Mouse (Mus musculus): ENCODE measurements around the gene Tprkb.

Tprkb gene

DNA sequence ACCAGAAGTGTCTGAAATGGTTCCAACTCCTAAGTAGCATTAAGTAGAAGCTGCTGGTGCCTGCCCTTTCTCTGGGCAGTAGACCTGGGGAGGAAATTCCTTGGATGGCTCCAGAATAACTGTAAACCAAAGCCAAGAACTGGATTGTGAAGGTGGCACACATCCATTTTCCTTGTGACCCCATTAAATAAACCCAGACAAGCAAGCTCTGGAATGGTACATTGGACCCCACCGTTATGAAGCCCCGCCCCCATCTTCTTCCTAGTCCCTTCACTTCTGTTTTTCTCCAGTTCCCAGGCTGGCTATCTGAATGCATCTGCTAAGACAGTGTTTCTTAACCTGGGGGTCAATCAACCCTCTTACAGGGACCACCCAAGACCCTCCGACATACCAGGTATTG is at the start of gene Tprkb:
TSS of gene Tprkb (plus strand) at position 279 of the 400 bp plus-strand sequence.
- no peak for DNase-seq (ENCODE audit: low spot score)

DNA sequence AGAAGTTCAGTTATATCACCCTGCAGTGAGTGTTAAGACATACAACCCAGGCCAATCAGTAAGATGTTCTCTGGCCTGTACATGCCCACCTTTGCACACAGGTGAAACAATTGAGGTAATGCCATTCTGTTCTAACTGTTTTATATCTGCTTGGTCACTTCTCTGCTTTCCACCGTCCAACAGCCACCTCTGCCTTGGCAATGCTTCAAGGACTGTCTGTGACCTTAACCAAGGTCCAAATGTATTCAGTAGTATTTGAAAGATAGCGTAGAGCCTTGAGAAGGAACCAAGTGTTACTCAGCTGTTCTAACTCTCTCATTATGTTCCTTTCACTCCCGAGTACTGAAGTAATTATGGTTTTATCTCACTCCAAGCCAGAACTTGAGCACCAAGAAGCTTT is 49.1 kb upstream of the Tprkb start:
- DNase-seq (ENCODE audit: low spot score): peak; percentile 62

DNA sequence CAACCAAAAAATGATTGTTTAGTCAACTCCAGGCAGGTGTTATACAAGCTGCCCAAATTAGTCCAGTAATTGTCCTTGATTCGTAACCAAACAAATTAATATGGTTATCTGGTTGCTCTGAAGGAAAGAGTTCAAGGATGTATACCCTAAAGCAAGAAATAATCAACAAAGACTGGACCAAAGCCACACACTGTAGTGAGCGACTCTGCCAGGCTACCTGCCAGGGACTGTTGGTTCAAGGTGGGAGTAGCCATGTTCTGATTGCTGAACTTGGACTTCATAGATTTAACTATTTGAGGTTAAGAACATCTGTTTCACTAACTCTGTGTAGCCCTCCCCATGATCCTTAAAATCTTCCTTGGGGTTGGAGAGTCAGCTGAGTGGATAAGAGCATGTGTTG is 48.5 kb upstream of the Tprkb start:
- peak; percentile 48 for DNase-seq (ENCODE audit: low spot score)

DNA sequence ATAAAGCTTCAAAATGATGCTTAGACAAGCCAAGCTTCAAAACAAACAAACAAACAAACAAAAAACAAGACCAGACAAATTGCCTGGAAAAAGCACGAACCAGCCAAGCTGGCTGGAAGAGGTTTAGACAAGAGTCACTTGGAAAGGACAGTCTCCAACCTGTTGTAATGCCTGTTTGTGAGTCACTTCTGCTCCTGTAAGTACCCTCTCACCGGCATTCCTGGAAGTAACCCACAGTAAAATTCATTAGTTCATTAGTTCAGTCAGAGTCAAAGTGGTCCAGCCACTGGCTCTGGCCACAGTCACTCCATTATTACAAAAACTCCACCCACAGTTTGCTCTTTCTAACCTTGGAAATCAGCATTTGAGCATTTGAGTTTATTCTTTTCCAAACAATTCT is 47.8 kb upstream of the Tprkb start:
- peak; percentile 18 for DNase-seq (ENCODE audit: low spot score)

DNA sequence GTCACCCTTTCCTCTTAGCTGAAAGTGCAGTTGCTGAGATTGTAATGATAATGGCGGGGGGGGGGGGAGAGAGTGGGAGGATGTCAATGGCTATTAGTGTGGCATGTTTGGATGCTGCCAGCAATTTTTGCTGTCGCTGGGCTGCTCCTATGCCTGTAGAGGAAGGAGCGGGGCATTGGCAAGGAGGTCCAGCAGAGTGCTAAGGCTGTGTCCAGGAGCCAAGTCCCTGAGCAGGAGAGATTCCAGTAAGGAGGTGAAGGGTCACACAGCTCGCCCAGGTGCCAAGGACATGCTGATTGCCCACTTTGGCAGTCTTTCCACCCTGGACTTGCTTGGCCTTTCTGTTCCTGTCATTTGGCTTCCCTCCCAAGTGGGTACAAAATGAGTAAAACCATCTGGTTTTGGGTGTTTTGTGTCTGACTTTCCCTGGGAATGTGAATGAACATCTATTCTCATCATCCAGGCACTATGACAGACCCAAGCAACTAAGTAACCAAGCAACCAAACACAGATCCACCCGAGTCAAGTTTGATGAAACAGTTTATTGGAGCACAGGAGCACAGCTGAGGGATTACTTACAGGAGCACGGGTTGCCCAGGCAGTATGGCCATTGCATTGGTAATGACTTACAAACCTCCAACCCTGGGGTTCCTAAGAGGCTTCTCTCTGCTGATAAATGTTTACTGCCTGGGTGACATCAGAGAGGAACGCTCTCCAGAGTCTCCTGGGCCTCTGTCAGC is 46.6 kb upstream of the Tprkb start:
- DNase-seq (ENCODE audit: low spot score): peak; percentile 44

DNA sequence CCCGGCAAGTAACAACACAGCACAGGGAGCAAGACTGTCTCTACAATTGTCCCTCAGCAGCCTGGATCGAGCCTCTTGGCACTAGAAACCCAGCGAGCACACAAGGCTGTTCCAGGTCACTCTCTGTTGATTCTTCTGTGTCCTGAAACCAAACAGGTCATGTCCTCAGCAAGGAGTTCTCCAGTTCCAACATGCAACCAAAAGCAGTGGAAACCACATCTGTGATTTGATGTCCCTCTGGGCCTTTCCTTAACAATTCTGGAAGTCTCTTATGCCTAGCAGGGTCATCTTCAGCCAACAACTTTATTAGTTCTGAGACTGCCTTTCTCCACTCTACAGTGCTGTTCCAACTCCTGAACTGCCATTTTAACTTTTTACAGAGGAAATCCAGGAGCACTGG is 45.5 kb upstream of the Tprkb start:
- DNase-seq (ENCODE audit: low spot score): peak; percentile 14

DNA sequence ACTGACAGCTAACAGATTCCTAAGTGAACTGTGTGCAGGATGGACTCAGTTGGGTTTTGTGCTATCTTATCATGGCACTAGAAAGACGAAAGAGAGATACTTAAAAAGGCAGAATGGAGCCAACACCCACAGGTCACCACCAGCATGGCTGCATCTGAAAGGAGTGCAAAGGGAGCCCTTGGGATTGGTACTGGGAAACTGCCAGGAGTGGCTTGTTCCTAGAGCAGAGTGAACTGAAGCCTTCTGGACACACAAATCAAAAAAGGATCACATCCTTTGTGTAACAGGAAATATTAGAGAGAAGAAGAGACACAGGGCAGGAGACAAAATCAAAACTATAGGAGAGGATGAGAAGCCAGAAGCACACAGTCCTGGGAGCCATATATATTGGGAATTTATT is 44.7 kb upstream of the Tprkb start:
- peak; percentile 31 for DNase-seq (ENCODE audit: low spot score)

DNA sequence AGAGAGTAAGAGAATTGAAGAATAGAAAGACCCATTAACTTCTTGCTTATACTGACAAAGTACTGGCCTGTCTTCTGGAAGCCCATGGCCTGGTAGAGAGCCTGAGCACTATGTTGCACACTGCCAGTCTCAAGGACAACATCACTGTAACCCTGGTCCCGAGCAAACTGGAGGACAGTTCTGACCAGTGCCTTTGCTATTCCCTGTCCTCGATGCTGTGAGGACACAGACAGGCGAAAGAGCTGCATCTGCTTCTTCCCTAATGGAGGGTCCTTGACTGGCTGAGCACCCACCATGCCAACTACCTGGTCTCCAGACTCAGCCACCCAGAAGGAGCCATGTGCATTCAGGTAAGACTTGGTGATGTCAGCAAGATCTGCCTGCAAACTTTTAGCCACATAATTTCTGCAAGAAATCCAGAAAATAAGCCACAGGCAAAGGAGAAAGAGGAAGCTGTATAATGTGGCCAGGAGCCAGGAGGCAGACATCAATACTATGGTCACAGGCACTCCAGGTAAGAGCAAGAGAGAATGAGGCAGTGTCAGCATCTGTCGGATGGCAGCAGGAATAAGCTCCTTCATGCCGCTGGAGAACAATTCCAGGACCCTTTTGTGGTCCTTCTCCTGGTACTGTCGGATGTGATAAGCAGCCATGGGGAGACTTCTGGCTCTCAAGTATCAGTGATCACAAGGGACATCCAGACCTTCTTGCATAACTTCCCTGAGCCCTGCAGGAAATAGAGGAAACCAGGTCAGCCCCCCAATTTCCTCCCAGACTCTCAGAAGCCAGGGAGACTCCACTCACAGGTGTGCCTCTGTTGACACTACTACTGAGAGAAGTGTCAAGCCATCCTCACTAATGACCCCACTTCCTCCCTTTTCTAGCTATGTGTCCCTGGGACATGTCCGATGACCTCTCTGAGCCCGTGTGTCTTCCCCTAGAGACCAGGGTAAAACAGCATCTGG is 43.7 kb upstream of the Tprkb start:
- peak; percentile 28 for DNase-seq (ENCODE audit: low spot score)

DNA sequence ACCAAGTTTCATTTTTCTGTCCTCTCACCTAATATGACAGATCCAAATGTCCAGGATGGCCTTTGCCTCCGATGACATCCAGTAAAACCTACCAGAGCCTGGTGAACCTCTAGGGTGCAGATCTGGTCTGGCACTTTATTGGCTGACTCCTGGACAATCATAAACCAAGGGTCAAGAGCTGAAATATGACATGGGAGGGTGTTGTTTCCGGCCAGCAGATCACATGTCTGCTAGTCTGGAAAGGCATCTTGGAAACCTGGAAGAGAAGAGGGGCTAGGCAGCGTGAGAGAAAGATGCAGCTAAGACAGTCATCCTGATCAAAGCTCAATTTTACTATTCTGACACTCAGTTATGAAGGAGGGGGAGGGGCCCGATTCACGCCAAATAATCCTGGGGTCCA is 42.7 kb upstream of the Tprkb start, which contains the start of gene Nat8f2:
TSS of gene Nat8f2 (minus strand) at position 153 of the 400 bp plus-strand sequence.
- DNase-seq (ENCODE audit: low spot score): peak; percentile 30

DNA sequence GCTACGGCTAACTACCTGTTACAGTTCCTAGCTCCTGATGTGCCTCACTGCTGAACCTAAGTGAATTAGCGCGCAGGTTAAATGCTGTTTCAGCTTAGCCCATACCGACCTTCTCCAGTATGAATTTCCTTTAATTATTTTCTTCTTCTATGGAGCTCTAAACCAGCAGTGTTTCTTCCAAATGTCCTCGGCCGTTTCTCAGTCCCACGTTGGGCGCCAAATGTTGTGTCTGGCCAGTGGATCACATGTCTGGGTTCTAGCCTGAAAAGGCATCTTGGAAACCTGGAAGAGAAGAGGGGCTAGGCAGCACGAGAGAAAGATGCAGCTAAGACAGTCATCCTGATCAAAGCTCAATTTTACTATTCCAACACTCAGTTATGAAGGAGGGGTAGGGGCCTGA is 28.4 kb upstream of the Tprkb start:
- DNase-seq (ENCODE audit: low spot score): peak; percentile 43

DNA sequence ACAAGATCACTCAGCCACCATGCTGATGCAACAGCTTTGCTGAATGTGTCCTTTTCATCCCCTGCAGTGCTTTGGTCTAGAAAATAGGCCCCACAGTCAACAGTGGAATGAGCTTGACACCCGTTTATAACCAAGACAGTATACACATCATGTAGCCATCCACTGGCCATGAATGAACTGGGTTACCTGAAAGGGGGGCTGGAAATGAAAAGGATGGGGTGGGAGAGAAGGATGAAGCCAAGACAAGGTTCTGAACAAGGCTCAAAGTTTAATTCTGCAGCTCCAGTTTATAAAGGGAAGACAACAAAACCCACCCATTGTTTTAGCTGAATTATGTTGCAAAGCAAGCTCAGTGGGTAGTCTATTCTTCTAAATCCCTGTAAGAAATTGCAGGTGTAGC is 27.4 kb upstream of the Tprkb start:
- DNase-seq (ENCODE audit: low spot score): peak; percentile 7

DNA sequence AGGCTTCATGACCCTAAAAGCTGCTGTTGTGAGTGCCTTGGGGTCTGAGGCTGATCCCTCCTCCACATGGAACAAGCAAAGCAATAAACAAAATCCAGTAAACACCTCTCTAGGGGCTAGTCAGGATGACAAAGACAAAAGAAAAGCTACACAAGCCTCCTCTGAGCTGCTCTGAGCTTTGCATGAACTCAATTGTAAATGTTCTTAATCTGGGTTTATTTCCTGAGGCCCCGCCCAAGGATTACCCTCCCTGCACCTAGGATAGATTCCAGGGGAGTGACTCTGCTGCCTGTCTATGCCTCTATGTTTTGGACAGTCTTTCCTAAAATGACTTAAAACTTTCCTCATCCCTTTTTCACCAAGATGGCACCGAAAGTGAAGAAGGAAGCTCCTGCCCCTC is 22.7 kb upstream of the Tprkb start:
- DNase-seq (ENCODE audit: low spot score): peak; percentile 15

DNA sequence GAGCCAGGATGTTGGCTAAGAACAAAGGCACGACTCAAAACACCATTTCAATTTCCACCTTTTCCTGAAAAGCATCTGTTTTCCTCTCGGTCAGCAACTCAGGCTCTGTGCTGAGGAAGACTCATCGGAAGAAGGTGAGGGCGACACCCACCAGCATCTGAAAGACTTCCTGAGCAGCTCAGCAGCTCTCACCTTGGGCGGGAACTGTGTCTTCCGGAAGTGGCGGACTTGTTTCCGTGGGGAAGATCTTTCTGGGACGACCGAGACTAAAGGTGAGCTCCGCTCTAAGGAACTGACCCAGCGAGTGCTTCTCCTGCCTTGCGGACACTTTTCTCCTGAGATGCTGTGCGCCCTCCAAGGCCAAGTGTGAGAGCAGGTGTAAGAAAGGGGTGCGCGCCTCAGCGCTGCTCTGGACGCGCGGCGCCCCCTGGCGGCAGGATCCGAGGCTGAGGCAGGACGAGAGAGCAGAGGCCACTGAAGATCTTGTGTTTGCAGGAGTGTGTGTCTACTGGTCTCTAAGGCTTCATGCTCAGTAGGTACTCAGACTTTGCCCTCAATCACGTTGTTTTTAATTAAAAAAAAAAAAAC is 16.5 kb upstream of the Tprkb start:
- DNase-seq (ENCODE audit: low spot score): peak; percentile 56

DNA sequence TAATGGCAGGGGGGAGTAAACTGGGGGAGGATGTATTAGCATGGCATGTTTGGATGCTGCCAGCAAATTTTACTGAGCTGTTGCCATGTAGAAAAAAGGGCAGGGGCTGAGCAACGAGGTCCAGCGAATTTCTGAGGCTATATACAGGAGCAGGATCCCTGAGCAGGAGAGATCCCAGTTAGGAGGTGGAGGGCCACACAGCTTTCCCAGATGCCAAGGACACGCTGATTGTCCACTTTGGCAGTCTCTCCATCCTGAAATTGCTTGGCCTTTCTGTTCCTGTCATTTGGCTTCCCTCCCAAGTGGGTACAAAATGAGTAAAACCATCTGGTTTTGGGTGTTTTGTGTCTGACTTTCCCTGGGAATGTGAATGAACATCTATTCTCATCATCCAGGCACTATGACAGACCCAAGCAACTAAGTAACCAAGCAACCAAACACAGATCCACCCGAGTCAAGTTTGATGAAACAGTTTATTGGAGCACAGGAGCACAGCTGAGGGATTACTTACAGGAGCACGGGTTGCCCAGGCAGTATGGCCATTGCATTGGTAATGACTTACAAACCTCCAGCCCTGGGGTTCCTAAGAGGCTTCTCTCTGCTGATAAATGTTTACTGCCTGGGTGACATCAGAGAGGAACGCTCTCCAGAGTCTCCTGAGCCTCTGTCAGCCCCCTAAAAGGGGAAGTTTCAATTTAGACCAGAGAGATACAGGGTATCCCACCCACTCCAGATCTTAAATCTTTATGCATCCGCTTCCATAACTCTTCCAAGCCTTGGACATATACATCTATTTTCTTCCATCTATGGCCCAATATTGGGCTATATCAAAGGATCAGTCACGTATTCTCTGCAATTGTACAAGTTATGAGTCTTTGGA is 12.8 kb upstream of the Tprkb start:
- peak; percentile 39 for DNase-seq (ENCODE audit: low spot score)

DNA sequence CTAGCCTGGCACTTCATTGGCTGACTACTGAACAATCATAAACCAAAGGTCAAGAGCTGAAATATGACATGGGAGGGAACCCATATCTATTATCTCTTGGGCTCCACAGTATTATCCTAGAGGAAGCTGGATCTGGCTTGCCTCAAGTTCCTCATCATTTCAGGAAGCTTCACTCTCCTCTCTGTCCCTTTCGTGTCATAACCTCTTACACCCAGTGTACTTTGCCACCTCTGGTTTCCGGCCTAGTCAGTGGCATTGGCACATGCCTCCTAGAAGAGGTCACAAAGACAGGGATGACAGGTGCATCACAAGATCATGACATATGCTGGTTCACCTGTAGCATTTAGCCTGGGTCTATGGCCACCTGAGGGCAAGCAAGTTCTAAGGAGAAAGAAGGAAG is 9.4 kb upstream of the Tprkb start:
- DNase-seq (ENCODE audit: low spot score): peak; percentile 26

DNA sequence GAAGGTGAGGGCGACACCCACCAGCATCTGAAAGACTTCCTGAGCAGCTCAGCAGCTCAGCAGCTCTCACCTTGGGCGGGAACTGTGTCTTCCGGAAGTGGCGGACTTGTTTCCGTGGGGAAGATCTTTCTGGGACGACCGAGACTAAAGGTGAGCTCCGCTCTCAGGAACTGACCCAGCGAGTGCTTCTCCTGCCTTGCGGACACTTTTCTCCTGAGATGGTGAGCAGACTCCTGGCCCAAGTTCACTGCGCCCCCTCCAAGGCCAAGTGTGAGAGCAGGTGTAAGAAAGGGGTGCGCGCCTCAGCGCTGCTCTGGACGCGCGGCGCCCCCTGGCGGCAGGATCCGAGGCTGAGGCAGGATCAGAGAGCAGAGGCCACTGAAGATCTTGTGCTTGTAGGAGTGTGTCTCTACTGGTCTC is 7.0 kb upstream of the Tprkb start, which contains the start of gene Nat8f4:
TSS of gene Nat8f4 (minus strand) at position 243 of the 420 bp plus-strand sequence.
- peak; percentile 88 for DNase-seq (ENCODE audit: low spot score)

DNA sequence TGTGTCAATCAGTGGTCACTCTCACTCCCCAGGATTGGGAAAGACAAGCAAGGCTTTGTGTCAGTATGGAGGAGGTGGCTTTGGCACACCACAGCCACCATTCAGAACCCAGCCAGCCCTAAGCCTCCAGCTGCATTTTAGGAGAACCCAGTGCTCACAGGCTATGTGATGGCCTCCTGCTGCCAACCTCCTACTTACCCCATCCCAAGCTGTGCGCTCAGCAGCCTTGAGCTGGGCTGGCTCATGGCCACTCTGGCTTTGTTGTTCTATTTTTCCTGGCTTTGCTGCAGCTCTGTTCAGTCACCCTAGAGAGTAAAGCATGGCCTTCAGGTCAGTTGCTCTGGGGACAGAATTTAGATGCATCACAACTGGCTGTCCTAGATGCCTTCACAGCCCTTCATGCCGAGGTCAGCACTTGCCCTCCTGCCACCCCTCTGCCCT is 4.7 kb upstream of the Tprkb start:
- peak; percentile 51 for DNase-seq (ENCODE audit: low spot score)

DNA sequence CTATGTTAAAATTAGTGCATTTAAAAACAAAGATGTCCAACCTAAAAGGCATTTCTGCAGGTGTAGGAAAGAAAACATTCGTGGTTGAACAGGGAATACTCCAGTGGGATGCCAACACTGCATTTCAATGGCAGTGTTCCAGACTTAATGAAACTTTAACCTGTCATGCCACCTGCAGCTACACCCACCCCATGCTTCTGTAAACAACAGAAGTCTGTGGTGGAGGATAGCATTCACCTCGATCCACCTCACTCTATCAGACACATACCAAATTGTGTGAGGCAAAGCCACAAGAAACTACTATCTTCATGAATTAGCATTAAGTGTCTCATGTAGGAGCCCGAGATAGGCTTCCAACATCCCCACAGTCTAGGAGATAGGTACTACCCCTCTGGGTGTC is 3.3 kb upstream of the Tprkb start:
- DNase-seq (ENCODE audit: low spot score): no peak

DNA sequence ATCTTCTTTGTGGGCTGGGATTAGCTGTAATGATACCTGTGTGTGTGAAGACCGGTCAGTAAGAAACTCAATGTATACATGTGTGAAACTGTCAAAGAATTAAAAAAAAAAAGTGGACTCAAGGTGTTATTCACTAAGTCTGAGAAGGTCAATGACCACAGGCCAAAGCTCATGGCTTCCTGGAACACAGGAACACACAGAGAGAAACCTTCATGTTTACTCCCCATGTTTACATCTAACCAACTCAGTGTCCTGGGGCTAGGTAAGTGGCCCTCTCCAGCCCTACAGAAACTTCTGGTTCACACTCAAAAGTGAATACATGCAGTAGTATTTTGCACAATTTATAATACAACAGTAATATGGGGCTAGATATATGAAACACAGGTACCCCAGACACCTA is 2.0 kb upstream of the Tprkb start:
- DNase-seq (ENCODE audit: low spot score): no peak

DNA sequence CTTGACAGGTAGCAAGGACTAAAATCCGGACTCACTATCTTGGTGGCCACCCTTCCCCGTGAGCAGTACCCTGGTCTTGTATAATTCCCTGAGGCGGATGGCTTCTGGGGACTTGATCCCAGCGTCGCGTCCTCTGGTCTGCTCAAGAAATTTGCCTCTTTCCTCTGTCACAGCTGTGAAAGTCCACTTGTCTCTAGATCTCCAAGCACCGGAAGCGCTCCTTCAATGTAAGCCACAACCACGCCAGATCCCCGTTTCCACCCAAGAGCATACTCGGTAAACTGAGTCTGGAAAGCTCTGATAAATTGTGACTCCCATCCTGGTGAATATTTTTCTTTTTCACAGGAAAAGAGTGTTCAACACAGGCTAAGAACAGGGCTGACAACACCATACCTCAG is 3.5 kb downstream of the Tprkb start:
- DNase-seq (ENCODE audit: low spot score): no peak

All from testis, postnatal 10 days (tissue).